Mouse (Mus musculus): ENCODE measurements around the gene Peli3. TPM values are rescaled to one million over a fixed set of nuclear protein-coding genes. Genes with fewer than 3 reads are reported as not detected.

The Peli3 gene
- 1.1 to 4.0 TPM (median 1.6 TPM) in 4 replicates for total RNA-seq (2023; ENCODE audit: inconsistent age)

GRCm38 (mm10) chr19:4942551-4943252 is at the start of gene Peli3:
Gene Peli3 (minus strand): TSS chr19:4943127.

GRCm38 (mm10) chr19:4990256-4990625 is 47.3 kb upstream of the Peli3 start, which contains the start of gene Npas4:
Gene Npas4 (minus strand): TSS chr19:4990316.

DNA sequence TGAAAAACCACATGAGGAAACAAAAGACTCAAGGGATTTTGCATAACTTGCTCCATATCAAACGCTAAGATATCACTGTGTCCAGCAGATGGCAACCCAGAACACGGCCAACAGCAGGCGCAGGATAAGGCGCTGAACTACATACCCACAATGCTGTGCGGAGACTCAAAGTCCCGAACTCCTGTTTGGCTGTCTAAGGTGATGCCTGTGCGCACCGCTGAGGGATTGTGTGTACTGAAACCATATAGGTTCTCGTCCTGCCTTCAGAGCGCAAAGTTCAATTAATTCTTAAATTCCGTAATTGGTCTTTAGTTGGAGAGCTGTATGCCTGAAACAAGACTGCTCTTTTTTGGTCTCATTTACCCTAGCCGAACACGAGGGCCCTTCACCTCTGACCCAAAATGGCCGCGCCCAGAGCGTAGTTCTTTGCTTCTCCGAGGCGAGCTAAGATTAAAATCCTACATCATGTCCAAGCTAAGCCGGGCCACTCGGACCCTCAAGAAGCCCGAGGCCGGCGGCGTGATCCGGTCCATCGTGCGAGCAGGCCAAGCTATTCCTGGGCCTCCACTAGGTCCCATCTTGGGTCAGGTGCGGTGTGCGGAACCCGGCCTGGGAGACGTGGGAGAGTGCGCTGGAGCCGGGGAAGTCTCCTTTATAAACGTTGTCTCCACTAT is 19.1 kb upstream of the Peli3 start, which contains the start of gene Mrpl11:
Gene Mrpl11, plus strand, starts transcription at position 220 of the 674 bp plus-strand sequence.

DNA sequence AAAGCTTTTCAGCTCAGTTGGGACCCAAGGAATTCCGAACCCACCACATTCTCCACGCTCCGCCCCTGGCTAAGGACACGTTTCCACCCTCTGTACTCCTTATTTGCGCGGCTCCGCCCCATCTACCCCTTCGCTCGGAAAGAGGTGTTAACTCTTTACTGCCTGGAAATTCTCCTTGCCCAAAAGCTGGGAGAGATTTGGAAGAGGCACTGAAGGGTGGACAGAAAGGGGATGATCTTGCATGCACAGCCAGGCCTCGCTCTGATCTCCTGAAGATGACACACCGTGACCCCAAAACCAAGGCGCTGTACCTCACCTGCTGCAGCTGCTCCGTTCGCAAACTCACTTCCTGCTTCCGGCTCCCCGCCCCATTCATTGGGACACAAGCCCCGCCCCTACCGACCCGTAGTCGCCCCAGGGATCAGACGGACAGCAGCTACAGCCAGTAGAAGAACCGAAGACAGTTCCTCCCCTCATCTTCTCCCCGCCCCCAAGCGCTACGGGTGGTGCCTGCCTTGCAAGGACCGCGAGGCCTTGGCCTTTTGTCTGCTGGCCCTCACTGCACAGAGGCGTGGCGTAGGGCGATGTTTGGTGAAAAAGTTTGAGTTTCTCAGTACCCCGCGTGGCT is 14.9 kb downstream of the Peli3 start, which contains the start of gene Dpp3:
Gene Dpp3, minus strand, starts transcription at position 384 of the 628 bp plus-strand sequence.

GRCm38 (mm10) chr19:4905979-4906794 is 36.7 kb downstream of the Peli3 start, which contains the start of gene Bbs1:
Gene Bbs1 (minus strand): TSS chr19:4906628.

Other genes with a start within 250 kb of the Peli3 start
- not detected in 4 replicates for gene Gm960, start 244.5 kb downstream of the Peli3 start, total RNA-seq (2023; ENCODE audit: inconsistent age)
- gene Sptbn2, start 232.0 kb downstream of the Peli3 start, total RNA-seq (2023; ENCODE audit: inconsistent age) = not detected in 4 replicates
- 22.8 to 27.2 TPM (median 23.0 TPM) in 4 replicates for gene Rbm4b, start 186.6 kb downstream of the Peli3 start, total RNA-seq (2023; ENCODE audit: inconsistent age)
- gene Rbm4, start 149.2 kb downstream of the Peli3 start, total RNA-seq (2023; ENCODE audit: inconsistent age) = 66.4 to 76.6 TPM (median 70.6 TPM) in 4 replicates
- gene Gm21992, start 131.5 kb downstream of the Peli3 start, total RNA-seq (2023; ENCODE audit: inconsistent age) = 28.2 to 42.1 TPM (median 30.4 TPM) in 4 replicates
- gene Rbm14, start 131.5 kb downstream of the Peli3 start, total RNA-seq (2023; ENCODE audit: inconsistent age) = 68.5 to 90.5 TPM (median 73.1 TPM) in 4 replicates
- gene Ccs, start 103.8 kb downstream of the Peli3 start, total RNA-seq (2023; ENCODE audit: inconsistent age) = 22.2 to 26.6 TPM (median 24.0 TPM) in 4 replicates
- gene Ccdc87, start 103.8 kb downstream of the Peli3 start, total RNA-seq (2023; ENCODE audit: inconsistent age) = not detected in 4 replicates
- gene Ctsf, start 88.0 kb downstream of the Peli3 start, total RNA-seq (2023; ENCODE audit: inconsistent age) = 0.63 to 1.5 TPM (median 1.4 TPM) in 3 of 4 replicates, not detected in the other
- gene Actn3, start 65.2 kb downstream of the Peli3 start, total RNA-seq (2023; ENCODE audit: inconsistent age) = not detected in 4 replicates
- 7.2 to 12.1 TPM (median 9.8 TPM) in 4 replicates for gene Zdhhc24, start 64.5 kb downstream of the Peli3 start, total RNA-seq (2023; ENCODE audit: inconsistent age)
- gene Bbs1, start 36.5 kb downstream of the Peli3 start, total RNA-seq (2023; ENCODE audit: inconsistent age) = 2.5 to 5.7 TPM (median 2.9 TPM) in 4 replicates
- 71.4 to 78.7 TPM (median 76.1 TPM) in 4 replicates for gene Dpp3, start 14.8 kb downstream of the Peli3 start, total RNA-seq (2023; ENCODE audit: inconsistent age)
- 31.3 to 42.8 TPM (median 37.5 TPM) in 4 replicates for gene Mrpl11, start 19.0 kb upstream of the Peli3 start, total RNA-seq (2023; ENCODE audit: inconsistent age)
- 0.22 TPM in 1 of 4 replicates, not detected in the others for gene Npas4, start 47.2 kb upstream of the Peli3 start, total RNA-seq (2023; ENCODE audit: inconsistent age)
- gene Slc29a2, start 80.7 kb upstream of the Peli3 start, total RNA-seq (2023; ENCODE audit: inconsistent age) = 2.3 to 4.6 TPM (median 3.6 TPM) in 4 replicates
- 1.0 to 3.7 TPM (median 2.2 TPM) in 4 replicates for gene B4gat1, start 95.7 kb upstream of the Peli3 start, total RNA-seq (2023; ENCODE audit: inconsistent age)
- gene AC124502.3, start 95.8 kb upstream of the Peli3 start, total RNA-seq (2023; ENCODE audit: inconsistent age) = 2.1 to 4.3 TPM (median 3.1 TPM) in 4 replicates
- gene Brms1, start 98.2 kb upstream of the Peli3 start, total RNA-seq (2023; ENCODE audit: inconsistent age) = 59.2 to 67.2 TPM (median 63.0 TPM) in 4 replicates
- gene Rin1, start 107.4 kb upstream of the Peli3 start, total RNA-seq (2023; ENCODE audit: inconsistent age) = 1.8 to 3.9 TPM (median 3.1 TPM) in 4 replicates
- gene Cd248, start 125.0 kb upstream of the Peli3 start, total RNA-seq (2023; ENCODE audit: inconsistent age) = 0.18 TPM in 1 of 4 replicates, not detected in the others
- 0.13 to 0.96 TPM in 2 of 4 replicates, not detected in the others for gene Tmem151a, start 142.4 kb upstream of the Peli3 start, total RNA-seq (2023; ENCODE audit: inconsistent age)
- gene Yif1a, start 145.4 kb upstream of the Peli3 start, total RNA-seq (2023; ENCODE audit: inconsistent age) = 30.3 to 38.1 TPM (median 35.5 TPM) in 4 replicates
- gene Cnih2, start 155.4 kb upstream of the Peli3 start, total RNA-seq (2023; ENCODE audit: inconsistent age) = 0.78 to 1.9 TPM (median 1.5 TPM) in 4 replicates
- 101 to 112 TPM (median 105 TPM) in 4 replicates for gene Rab1b, start 163.9 kb upstream of the Peli3 start, total RNA-seq (2023; ENCODE audit: inconsistent age)
- gene Klc2, start 175.4 kb upstream of the Peli3 start, total RNA-seq (2023; ENCODE audit: inconsistent age) = 34.5 to 38.0 TPM (median 36.7 TPM) in 4 replicates

All from B cell, adult (primary cell).